Mouse (Mus musculus): ENCODE results near the gene Arrdc4. TPM values are rescaled to one million over a fixed set of nuclear protein-coding genes. Genes with fewer than 3 reads are reported as not detected.

Arrdc4 gene
- 19.7 and 21.3 TPM in 2 replicates for polyA plus RNA-seq (2016; fragmentation: Nextera tagmentation; extraction: Ambion mirVana)

DNA sequence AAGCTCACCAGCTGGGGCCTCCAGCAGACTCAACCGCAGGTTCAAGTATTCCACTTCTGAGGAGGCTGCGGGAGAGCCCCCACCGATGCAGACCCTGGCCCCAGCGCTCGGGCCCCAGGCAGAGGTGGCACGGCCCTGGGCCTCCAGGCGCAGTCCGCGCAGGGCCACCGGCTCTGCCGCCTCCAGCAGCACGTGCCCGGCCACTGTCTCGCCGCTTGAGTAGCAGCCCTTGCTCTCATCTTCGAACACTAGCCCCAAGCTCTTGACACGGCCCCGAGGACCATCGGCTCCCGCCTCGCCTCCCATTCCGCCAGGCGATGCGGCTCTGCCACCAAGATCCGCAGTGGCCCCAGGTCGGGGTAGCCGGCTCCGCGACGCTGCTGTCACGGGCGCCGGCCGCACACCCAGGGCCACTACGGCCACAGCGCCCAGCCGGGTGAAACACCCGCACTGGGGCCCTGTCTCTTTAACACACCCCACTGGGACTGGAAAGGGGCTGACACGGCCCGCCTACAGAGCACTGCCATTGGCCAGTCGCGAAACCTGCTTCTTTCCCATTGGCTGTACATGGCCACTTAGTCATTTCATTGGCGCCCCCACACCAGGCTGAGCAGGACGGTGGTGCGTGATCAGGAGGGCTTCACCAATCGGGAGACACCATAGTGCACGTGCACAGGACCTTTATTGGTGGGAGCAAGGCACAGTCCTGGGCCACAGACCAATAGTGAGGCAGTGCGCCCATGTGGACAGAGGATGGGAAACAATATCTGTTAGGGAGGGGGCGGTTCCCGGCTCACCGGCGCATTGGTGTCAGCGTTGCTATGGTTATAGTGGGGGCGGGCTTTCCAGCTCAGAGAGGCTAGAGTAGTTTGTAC lies at the start of gene Arrdc4:
Arrdc4 (minus strand) TSS at position 481 of the 875 bp plus-strand sequence.
- Histone ChIP-seq H3K36me3 (peaks cover 10% of the 10 kb centered on the region), H3K4me3 (peak within 1 kb of the TSS; percentile 84), H3K9me3 (no peaks in the 10 kb centered on the region), H3K27me3 (ENCODE audit: insufficient read depth, poor library complexity, severe bottlenecking) (no peaks in the 10 kb centered on the region), H3K27ac (peak within 1 kb of the TSS; percentile 89), H3K4me1 (replicated peaks) (peaks cover 33% of the 10 kb centered on the region)
- WGBS = under 1% methylated on average over 54 of the region's 54 CpGs
- peak; percentile 99 for DNase-seq (ENCODE audit: low spot score)

DNA sequence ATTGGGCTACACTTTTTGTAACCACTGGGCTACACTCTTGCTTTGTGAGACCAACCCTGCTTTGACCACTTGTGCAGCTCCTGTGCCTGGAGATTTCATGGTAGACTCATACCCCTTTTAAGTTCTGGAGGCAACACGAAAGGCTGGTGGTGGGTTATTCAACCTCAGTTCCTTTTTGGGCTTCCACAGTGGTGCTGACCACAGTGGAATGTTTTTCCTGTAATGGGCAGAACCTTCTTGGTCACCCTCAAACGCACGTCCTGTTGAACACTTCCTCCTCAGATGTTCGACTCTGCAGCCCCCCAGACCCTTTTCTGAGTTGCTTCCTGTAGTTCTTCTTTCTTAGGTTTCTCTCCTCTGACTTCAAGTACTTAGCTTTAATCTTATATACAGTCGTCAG lies 46.5 kb upstream of the Arrdc4 start:
- Histone ChIP-seq H3K27ac (no peak overlapping the region), H3K4me3 (no peak overlapping the region), H3K27me3 (ENCODE audit: insufficient read depth, poor library complexity, severe bottlenecking) (no peaks in the 10 kb centered on the region), H3K36me3 (no peaks in the 10 kb centered on the region), H3K4me1 (replicated peaks) (no peaks in the 10 kb centered on the region), H3K9me3 (no peaks in the 10 kb centered on the region)
- 85% methylated on average over 5 of the region's 5 CpGs for WGBS
- no peak for DNase-seq (ENCODE audit: low spot score)

GRCm38 (mm10) chr7:68788711-68789110 lies 39.7 kb upstream of the Arrdc4 start:
- H3K27me3 ChIP-seq (ENCODE audit: insufficient read depth, poor library complexity, severe bottlenecking) = no peaks in the 10 kb centered on the region
- 88% methylated on average over 3 of the region's 3 CpGs for WGBS
- H3K36me3 ChIP-seq = no peaks in the 10 kb centered on the region
- no peak for DNase-seq (ENCODE audit: low spot score)
- no peak overlapping the region for H3K4me3 ChIP-seq
- no peaks in the 10 kb centered on the region for H3K4me1 ChIP-seq (replicated peaks)
- H3K9me3 ChIP-seq = no peaks in the 10 kb centered on the region
- no peak overlapping the region for H3K27ac ChIP-seq

- no peaks in the 10 kb centered on the region for H3K4me1 ChIP-seq (replicated peaks)
- H3K27me3 ChIP-seq (ENCODE audit: insufficient read depth, poor library complexity, severe bottlenecking) = no peaks in the 10 kb centered on the region
- H3K27ac ChIP-seq = no peak overlapping the region
- H3K36me3 ChIP-seq = no peaks in the 10 kb centered on the region
- no peak for DNase-seq (ENCODE audit: low spot score)
- no peak overlapping the region for H3K4me3 ChIP-seq
- no peaks in the 10 kb centered on the region for H3K9me3 ChIP-seq
- 81% methylated on average over 2 of the region's 2 CpGs for WGBS
Measured at GRCm38 (mm10) chr7:68771757-68772094, 22.7 kb upstream of the Arrdc4 start.

GRCm38 (mm10) chr7:68770894-68771756 lies 22.1 kb upstream of the Arrdc4 start:
- 76% methylated on average over 7 of the region's 7 CpGs for WGBS

DNA sequence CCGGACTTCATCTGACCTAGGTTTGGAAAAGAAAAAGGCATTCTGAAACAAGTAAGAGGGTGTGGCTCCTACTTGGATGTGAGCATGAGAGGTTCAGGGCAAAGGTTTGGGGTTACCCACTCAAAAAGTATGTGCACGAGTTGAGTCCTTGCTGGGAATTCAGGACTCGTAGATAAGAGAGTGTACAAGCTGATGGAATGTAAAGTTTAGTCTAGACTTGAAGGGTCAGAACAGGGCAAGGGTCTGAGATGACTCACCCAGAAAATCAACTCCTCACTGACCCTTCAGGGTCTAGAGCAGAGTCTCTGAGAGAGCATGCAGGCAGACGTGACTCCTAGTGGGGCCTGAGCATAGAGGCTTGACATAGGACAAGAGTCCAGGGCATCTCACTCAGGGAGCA lies 16.9 kb upstream of the Arrdc4 start:
- WGBS = 85% methylated on average over 4 of the region's 4 CpGs
- H3K27ac ChIP-seq = no peak overlapping the region

More at GRCm38 (mm10) chr7:68770894-68771756, 22.1 kb upstream of the Arrdc4 start:
- Histone ChIP-seq H3K4me3 (no peak overlapping the region), H3K36me3 (no peaks in the 10 kb centered on the region), H3K27ac (no peak overlapping the region), H3K4me1 (replicated peaks) (no peaks in the 10 kb centered on the region), H3K27me3 (ENCODE audit: insufficient read depth, poor library complexity, severe bottlenecking) (no peaks in the 10 kb centered on the region), H3K9me3 (no peaks in the 10 kb centered on the region)
- no peak for DNase-seq (ENCODE audit: low spot score)

GRCm38 (mm10) chr7:68759148-68759724 lies 10.2 kb upstream of the Arrdc4 start:
- 81% methylated on average over 6 of the region's 6 CpGs for WGBS
- DNase-seq (ENCODE audit: low spot score) = no peak
- Histone ChIP-seq H3K4me3 (no peak overlapping the region), H3K4me1 (replicated peaks) (0 out of 2 replicates have a peak, but pooled peaks cover 6% of the 10 kb centered on the region), H3K9me3 (no peaks in the 10 kb centered on the region), H3K36me3 (no peaks in the 10 kb centered on the region), H3K27ac (no peak overlapping the region), H3K27me3 (ENCODE audit: insufficient read depth, poor library complexity, severe bottlenecking) (no peaks in the 10 kb centered on the region)

More for the DNA sequence above, 16.9 kb upstream of the Arrdc4 start:
- H3K27me3 ChIP-seq (ENCODE audit: insufficient read depth, poor library complexity, severe bottlenecking) = no peaks in the 10 kb centered on the region
- H3K4me1 ChIP-seq (replicated peaks) = 0 out of 2 replicates have a peak, but pooled peaks cover under 1% of the 10 kb centered on the region
- H3K36me3 ChIP-seq = no peaks in the 10 kb centered on the region
- H3K9me3 ChIP-seq = no peaks in the 10 kb centered on the region
- no peak overlapping the region for H3K4me3 ChIP-seq
- DNase-seq (ENCODE audit: low spot score) = no peak

GRCm38 (mm10) chr7:68756656-68757204 lies 7.7 kb upstream of the Arrdc4 start:
- 93% methylated on average over 6 of the region's 6 CpGs for WGBS
- Histone ChIP-seq H3K36me3 (no peaks in the 10 kb centered on the region), H3K4me3 (no peak overlapping the region), H3K27ac (no peak overlapping the region), H3K27me3 (ENCODE audit: insufficient read depth, poor library complexity, severe bottlenecking) (no peaks in the 10 kb centered on the region), H3K4me1 (replicated peaks) (0 out of 2 replicates have a peak, but pooled peaks cover 6% of the 10 kb centered on the region), H3K9me3 (no peaks in the 10 kb centered on the region)
- DNase-seq (ENCODE audit: low spot score) = no peak

DNA sequence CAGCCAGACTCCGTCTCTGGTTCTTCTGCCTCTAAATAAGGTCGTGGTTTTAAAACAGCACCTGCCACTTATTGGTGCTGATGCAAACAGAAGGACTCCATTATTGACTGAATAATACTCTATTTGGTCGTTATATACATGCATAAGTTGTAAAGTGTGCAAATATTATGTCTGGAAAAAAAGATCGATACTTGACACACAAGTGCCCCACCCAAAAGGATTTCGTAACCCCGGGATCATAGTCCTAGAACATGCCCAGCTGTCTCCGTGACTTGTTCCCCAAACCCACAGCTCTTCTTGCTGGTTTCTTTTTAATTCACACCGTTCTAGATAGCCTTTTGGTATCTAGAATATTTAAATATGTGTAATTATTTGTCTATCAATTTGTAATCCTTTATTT lies 878 bp upstream of the Arrdc4 start:
- DNase-seq (ENCODE audit: low spot score) = no peak
- H3K4me1 ChIP-seq (replicated peaks) = peaks cover 33% of the 10 kb centered on the region
- H3K27me3 ChIP-seq (ENCODE audit: insufficient read depth, poor library complexity, severe bottlenecking) = no peaks in the 10 kb centered on the region
- peak overlapping the region; percentile 84 for H3K4me3 ChIP-seq
- 76% methylated on average over 8 of the region's 8 CpGs for WGBS
- H3K36me3 ChIP-seq = peaks cover 1% of the 10 kb centered on the region; the same call in 1 of the 2 replicates
- peak overlapping the region; percentile 89 for H3K27ac ChIP-seq
- H3K9me3 ChIP-seq = no peaks in the 10 kb centered on the region

DNA sequence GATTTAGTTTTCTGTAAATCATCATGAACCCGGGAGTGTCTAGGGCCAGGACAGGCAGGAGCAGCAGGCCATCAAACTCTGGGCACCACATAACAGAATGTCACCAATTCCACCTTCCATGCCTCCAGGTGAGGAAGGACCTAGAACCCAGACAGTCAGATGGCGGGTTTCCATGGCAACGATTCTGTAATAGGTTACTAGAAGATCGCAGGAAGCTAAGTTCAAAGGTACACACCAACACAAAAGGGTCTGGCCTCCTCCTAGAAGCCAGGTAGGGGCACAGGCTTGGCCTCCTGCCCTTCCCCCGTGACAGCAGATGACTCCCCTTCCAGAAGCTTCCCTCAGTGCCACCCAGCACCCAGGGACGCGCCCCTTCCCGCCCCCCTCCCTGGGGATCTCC lies 680 bp downstream of the Arrdc4 start:
- peak overlapping the region; percentile 89 for H3K27ac ChIP-seq
- peaks cover 17% of the 10 kb centered on the region for H3K36me3 ChIP-seq
- peak overlapping the region; percentile 84 for H3K4me3 ChIP-seq
- H3K27me3 ChIP-seq (ENCODE audit: insufficient read depth, poor library complexity, severe bottlenecking) = no peaks in the 10 kb centered on the region
- peaks cover 33% of the 10 kb centered on the region for H3K4me1 ChIP-seq (replicated peaks)
- H3K9me3 ChIP-seq = no peaks in the 10 kb centered on the region
- DNase-seq (ENCODE audit: low spot score) = no peak
- WGBS = 20% methylated on average over 8 of the region's 8 CpGs

GRCm38 (mm10) chr7:68744616-68745015 lies 4.4 kb downstream of the Arrdc4 start:
- H3K27ac ChIP-seq = no peak overlapping the region
- no peak for DNase-seq (ENCODE audit: low spot score)
- H3K27me3 ChIP-seq (ENCODE audit: insufficient read depth, poor library complexity, severe bottlenecking) = no peaks in the 10 kb centered on the region
- peaks cover 28% of the 10 kb centered on the region for H3K4me1 ChIP-seq (replicated peaks)
- no peak overlapping the region for H3K4me3 ChIP-seq
- WGBS = 84% methylated on average over 9 of the region's 9 CpGs
- H3K36me3 ChIP-seq = peaks cover 54% of the 10 kb centered on the region
- H3K9me3 ChIP-seq = no peaks in the 10 kb centered on the region

DNA sequence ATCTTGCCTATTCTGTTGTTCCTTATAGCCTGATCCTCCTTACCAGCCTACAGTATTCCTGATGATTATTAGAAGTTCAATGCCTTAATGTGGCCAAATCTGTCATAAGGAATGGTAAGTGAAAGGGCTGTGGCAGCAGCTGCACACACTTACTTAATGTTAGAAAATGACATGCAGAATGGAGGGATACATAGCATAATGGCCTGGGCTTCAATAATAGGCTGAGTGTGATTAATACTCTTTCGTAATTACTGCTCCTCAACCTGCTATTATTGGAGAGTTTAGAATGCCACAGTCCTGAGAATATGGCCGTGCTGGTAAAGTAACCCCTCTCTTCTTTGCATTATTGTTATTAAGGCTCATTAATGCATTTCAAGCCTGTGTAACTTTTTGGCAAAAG lies 4.8 kb downstream of the Arrdc4 start:
- no peak for DNase-seq (ENCODE audit: low spot score)
- no peak overlapping the region for H3K4me3 ChIP-seq
- peaks cover 24% of the 10 kb centered on the region for H3K4me1 ChIP-seq (replicated peaks)

More for the DNA sequence above, 4.8 kb downstream of the Arrdc4 start:
- H3K27me3 ChIP-seq (ENCODE audit: insufficient read depth, poor library complexity, severe bottlenecking) = no peaks in the 10 kb centered on the region
- peaks cover 58% of the 10 kb centered on the region for H3K36me3 ChIP-seq
- H3K27ac ChIP-seq = no peak overlapping the region
- 85% methylated on average over 2 of the region's 2 CpGs for WGBS
- no peaks in the 10 kb centered on the region for H3K9me3 ChIP-seq

All from hindbrain, embryonic 10.5 days (tissue).